Mouse (Mus musculus): ENCODE results near the gene Lmx1b. TPM values are rescaled to one million over a fixed set of nuclear protein-coding genes. Genes with fewer than 3 reads are reported as not detected.

Gene Lmx1b
- 0.08 TPM in 1 of 2 replicates, not detected in the other for polyA plus RNA-seq (2015; fragmentation: Nextera tagmentation; extraction: Ambion mirVana)

GRCm38 (mm10) chr2:33640171-33640721, at the start of gene Lmx1b:
Gene Lmx1b (minus strand): TSS chr2:33640511.

Other genes with a start within 250 kb of the Lmx1b start
- 1.8 and 2.1 TPM in 2 replicates for gene Zbtb34, start 209.2 kb downstream of the Lmx1b start, polyA plus RNA-seq (2015; fragmentation: Nextera tagmentation; extraction: Ambion mirVana)
- 7.6 and 9.4 TPM in 2 replicates for gene Zbtb43, start 172.0 kb downstream of the Lmx1b start, polyA plus RNA-seq (2015; fragmentation: Nextera tagmentation; extraction: Ambion mirVana)
- 22.7 and 29.4 TPM in 2 replicates for gene Mvb12b, start 247.4 kb upstream of the Lmx1b start, polyA plus RNA-seq (2015; fragmentation: Nextera tagmentation; extraction: Ambion mirVana)